Mouse (Mus musculus) CH12.LX (cell line): Measurements from ENCODE around the gene Gse1. TPM values are rescaled to one million over a fixed set of nuclear protein-coding genes. Genes with fewer than 3 reads are reported as not detected.

Source experiments
- DNase-seq: peaks from one replicate; pipeline ENCODE4 v3.0.0-alpha.2; 2013; ENCODE audit errors: extremely low read depth
- H3K27ac ChIP-seq: 2 replicates; pipeline ENCODE4 v1.5.1; 2012; ENCODE audit warnings: low read depth, mild to moderate bottlenecking, control low read depth, moderate library complexity; ENCODE audit not compliant: insufficient read depth
- H3K27me3 ChIP-seq: replicated peaks from 2 replicates; pipeline ENCODE3; 2012; ENCODE audit warnings: inconsistent platforms
- H3K36me3 ChIP-seq, 2 experiments: replicated peaks in 1 of 2; 2 replicates each; pipeline versions ENCODE3 to v1.6.1; 2012; ENCODE audit warnings: inconsistent platforms in 1 of 2, low read length in 1 of 2, mild to moderate bottlenecking in 1 of 2, mixed read lengths in 1 of 2, moderate library complexity in 1 of 2; ENCODE audit not compliant: control insufficient read depth in 1 of 2, insufficient read depth in 1 of 2
- H3K4me1 ChIP-seq, 2 experiments: 2 replicates each; pipeline ENCODE4 v1.6.1; 2012; ENCODE audit warnings: inconsistent platforms in 1 of 2, moderate library complexity in 1 of 2; ENCODE audit not compliant: insufficient read depth in 2 of 2, control insufficient read depth in 1 of 2
- H3K4me2 ChIP-seq: 2 replicates; pipeline ENCODE4 v1.6.1; 2012; ENCODE audit warnings: low read depth, mild to moderate bottlenecking, control low read depth; ENCODE audit not compliant: poor library complexity, insufficient read depth, severe bottlenecking
- H3K4me3 ChIP-seq, 3 experiments: fragments of 150-350 bp in 1 of 3; sonication (generic) in 1 of 3; replicated peaks in 1 of 3; 2 replicates each; pipeline versions ENCODE3 to v1.5.1; 2011 to 2012; ENCODE audit warnings: low read depth in 2 of 3, low read length in 2 of 3, mild to moderate bottlenecking in 2 of 3, moderate library complexity in 2 of 3, control low read depth in 1 of 3, improper control_type of control experiment in 1 of 3, inconsistent platforms in 1 of 3, mixed read lengths in 1 of 3; ENCODE audit not compliant: poor library complexity in 1 of 3
- H3K79me2 ChIP-seq: replicated peaks from 2 replicates; pipeline ENCODE4 v1.6.1; 2012; ENCODE audit warnings: mild to moderate bottlenecking, moderate library complexity; ENCODE audit not compliant: control insufficient read depth, poor library complexity, insufficient read depth, severe bottlenecking; ENCODE audit errors: extremely low read depth
- H3K9ac ChIP-seq: 2 replicates; pipeline ENCODE4 v1.6.1; 2012; ENCODE audit warnings: low read depth, mild to moderate bottlenecking, control low read depth, moderate library complexity; ENCODE audit not compliant: insufficient read depth
- H3K9me3 ChIP-seq: replicated peaks from 2 replicates; pipeline ENCODE3; 2012; ENCODE audit warnings: low read length, inconsistent platforms, mixed read lengths
- BHLHE40 ChIP-seq: IDR thresholded peaks from 2 replicates; pipeline ENCODE4 v1.6.1; 2011; ENCODE audit warnings: mild to moderate bottlenecking, low read depth, low read length, improper control_type of control experiment
- CHD1 ChIP-seq: IDR thresholded peaks from 2 replicates; pipeline ENCODE4 v1.6.1; 2012; ENCODE audit warnings: low read depth, low read length, improper control_type of control experiment, inconsistent platforms
- CHD2 ChIP-seq: IDR thresholded peaks from 2 replicates; pipeline ENCODE4 v1.6.1; 2011; ENCODE audit warnings: low read length, improper control_type of control experiment
- CTCF ChIP-seq, 2 experiments: IDR thresholded peaks in 1 of 2; conservative IDR thresholded peaks in 1 of 2; 2 replicates each; pipeline ENCODE4 v1.5.1; 2011 to 2012; ENCODE audit warnings: low read depth in 2 of 2, low read length in 2 of 2, improper control_type of control experiment in 1 of 2, inconsistent platforms in 1 of 2, mild to moderate bottlenecking in 1 of 2, moderate library complexity in 1 of 2
- E2F4 ChIP-seq: IDR thresholded peaks from 2 replicates; pipeline ENCODE4 v1.6.1; 2011; ENCODE audit warnings: low read depth, low read length, improper control_type of control experiment; ENCODE audit not compliant: insufficient replicate concordance
- ELF1 ChIP-seq: IDR thresholded peaks from 2 replicates; pipeline ENCODE4 v1.6.1; 2014; ENCODE audit warnings: low read depth, mild to moderate bottlenecking, inconsistent platforms, low read length, improper control_type of control experiment
- EP300 ChIP-seq: IDR thresholded peaks from 2 replicates; pipeline ENCODE4 v1.6.1; 2011; ENCODE audit warnings: low read length, improper control_type of control experiment
- ETS1 ChIP-seq: conservative IDR thresholded peaks from 2 replicates; pipeline ENCODE4 v1.6.1; 2012; ENCODE audit warnings: low read depth, mild to moderate bottlenecking, inconsistent platforms, low read length, improper control_type of control experiment, moderate library complexity
- GABPA ChIP-seq: IDR thresholded peaks from 2 replicates; pipeline ENCODE4 v1.6.1; 2012; ENCODE audit warnings: low read depth, low read length, improper control_type of control experiment, inconsistent platforms; ENCODE audit not compliant: insufficient replicate concordance
- HCFC1 ChIP-seq: IDR thresholded peaks from 2 replicates; pipeline ENCODE4 v1.6.1; 2012; ENCODE audit warnings: low read depth, mild to moderate bottlenecking, inconsistent platforms, low read length, improper control_type of control experiment
- IRF4 ChIP-seq: IDR thresholded peaks from 2 replicates; pipeline ENCODE4 v1.6.1; 2014; ENCODE audit warnings: low read depth, mild to moderate bottlenecking, inconsistent platforms, low read length, improper control_type of control experiment
- JUN ChIP-seq: IDR thresholded peaks from 2 replicates; pipeline ENCODE4 v1.6.1; 2011; ENCODE audit warnings: low read depth, mild to moderate bottlenecking, low read length, improper control_type of control experiment, moderate library complexity; ENCODE audit not compliant: insufficient read depth
- JUND ChIP-seq: conservative IDR thresholded peaks from 2 replicates; pipeline ENCODE4 v1.6.1; 2011; ENCODE audit warnings: low read depth, low read length, improper control_type of control experiment
- KAT2A ChIP-seq: IDR thresholded peaks from 2 replicates; pipeline ENCODE4 v1.6.1; 2012; ENCODE audit warnings: low read length, improper control_type of control experiment, inconsistent platforms; ENCODE audit not compliant: insufficient replicate concordance
- MAFK ChIP-seq: IDR thresholded peaks from 2 replicates; pipeline ENCODE4 v1.6.1; 2011; ENCODE audit warnings: low read length, improper control_type of control experiment; ENCODE audit not compliant: insufficient replicate concordance
- MAX ChIP-seq: IDR thresholded peaks from 2 replicates; pipeline ENCODE4 v1.6.1; 2011; ENCODE audit warnings: low read length, improper control_type of control experiment
- MAZ ChIP-seq: IDR thresholded peaks from 2 replicates; pipeline ENCODE4 v1.6.1; 2012; ENCODE audit warnings: low read depth, mild to moderate bottlenecking, inconsistent platforms, low read length, improper control_type of control experiment, moderate library complexity
- MEF2A ChIP-seq: IDR thresholded peaks from 2 replicates; pipeline ENCODE4 v1.6.1; 2014; ENCODE audit warnings: low read depth, mild to moderate bottlenecking, inconsistent platforms, low read length, improper control_type of control experiment, borderline replicate concordance
- MXI1 ChIP-seq: IDR thresholded peaks from 2 replicates; pipeline ENCODE4 v1.6.1; 2011; ENCODE audit warnings: mild to moderate bottlenecking, low read depth, low read length, improper control_type of control experiment
- MYC ChIP-seq: IDR thresholded peaks from 2 replicates; pipeline ENCODE4 v1.6.1; 2011; ENCODE audit warnings: low read depth, mild to moderate bottlenecking, improper control_type of control experiment, low read length
- NELFE ChIP-seq: IDR thresholded peaks from 2 replicates; pipeline ENCODE4 v1.6.1; 2011; ENCODE audit warnings: low read depth, low read length, improper control_type of control experiment
- NRF1 ChIP-seq: IDR thresholded peaks from 2 replicates; pipeline ENCODE4 v1.6.1; 2014; ENCODE audit warnings: low read depth, mild to moderate bottlenecking, inconsistent platforms, low read length, improper control_type of control experiment, moderate library complexity
- PAX5 ChIP-seq: IDR thresholded peaks from 2 replicates; pipeline ENCODE4 v1.6.1; 2012; ENCODE audit warnings: low read length, inconsistent platforms, mixed read lengths
- POLR2A ChIP-seq: IDR thresholded peaks from 2 replicates; pipeline ENCODE4 v1.6.1; 2011; ENCODE audit warnings: low read depth, mild to moderate bottlenecking, improper control_type of control experiment, low read length
- POLR2AphosphoS2 ChIP-seq: IDR thresholded peaks from 2 replicates; pipeline ENCODE4 v1.6.1; 2011; ENCODE audit warnings: low read depth, low read length, improper control_type of control experiment
- RAD21 ChIP-seq: IDR thresholded peaks from 2 replicates; pipeline ENCODE4 v1.6.1; 2011; ENCODE audit warnings: low read depth, mild to moderate bottlenecking, low read length, improper control_type of control experiment, moderate library complexity
- RCOR1 ChIP-seq: conservative IDR thresholded peaks from 2 replicates; pipeline ENCODE4 v1.6.1; 2012; ENCODE audit warnings: low read depth, mild to moderate bottlenecking, inconsistent platforms, low read length, improper control_type of control experiment
- SIN3A ChIP-seq: IDR thresholded peaks from 2 replicates; pipeline ENCODE4 v1.6.1; 2012; ENCODE audit warnings: low read length, improper control_type of control experiment, inconsistent platforms
- SMC3 ChIP-seq: IDR thresholded peaks from 2 replicates; pipeline ENCODE4 v1.6.1; 2011; ENCODE audit warnings: low read depth, low read length, improper control_type of control experiment
- TBP ChIP-seq: conservative IDR thresholded peaks from 2 replicates; pipeline ENCODE4 v1.6.1; 2011; ENCODE audit warnings: low read depth, low read length, improper control_type of control experiment
- TCF12 ChIP-seq: IDR thresholded peaks from 2 replicates; pipeline ENCODE4 v1.6.1; 2014; ENCODE audit warnings: low read depth, mild to moderate bottlenecking, inconsistent platforms, low read length, improper control_type of control experiment
- UBTF ChIP-seq: IDR thresholded peaks from 2 replicates; pipeline ENCODE4 v1.6.1; 2012; ENCODE audit warnings: low read depth, mild to moderate bottlenecking, inconsistent platforms, low read length, improper control_type of control experiment, moderate library complexity
- USF1 ChIP-seq: IDR thresholded peaks from 2 replicates; pipeline ENCODE4 v1.6.1; 2014; ENCODE audit warnings: low read depth, mild to moderate bottlenecking, inconsistent platforms, low read length, improper control_type of control experiment
- USF2 ChIP-seq: conservative IDR thresholded peaks from 2 replicates; pipeline ENCODE4 v1.6.1; 2011; ENCODE audit warnings: low read depth, low read length, improper control_type of control experiment
- ZC3H11A ChIP-seq: IDR thresholded peaks from 2 replicates; pipeline ENCODE4 v1.6.1; 2012; ENCODE audit warnings: low read depth, mild to moderate bottlenecking, inconsistent platforms, low read length, improper control_type of control experiment
- ZKSCAN1 ChIP-seq: IDR thresholded peaks from 2 replicates; pipeline ENCODE4 v1.6.1; 2012; ENCODE audit warnings: low read depth, inconsistent platforms, low read length, improper control_type of control experiment, borderline replicate concordance
- ZMIZ1 ChIP-seq: IDR thresholded peaks from 2 replicates; pipeline ENCODE4 v1.6.1; 2012; ENCODE audit warnings: low read depth, mild to moderate bottlenecking, inconsistent platforms, low read length, improper control_type of control experiment
- ZNF384 ChIP-seq: IDR thresholded peaks from 2 replicates; pipeline ENCODE4 v1.6.1; 2012; ENCODE audit warnings: low read depth, low read length, improper control_type of control experiment, inconsistent platforms
- dilution Hi-C: fragments of 300-500 bp; cut with MboI; formaldehyde crosslinking; loops from 2 replicates; pipeline ENCODE4 v1.14.3; 2020; ENCODE audit warnings: low sequenced_read_pairs; ENCODE audit not compliant: extremely low pct_unique_long_range_greater_than_20kb, extremely low pct_ligation_motif_present
- in situ Hi-C: fragments of 300-500 bp; cut with MboI; formaldehyde crosslinking; loops from 3 replicates; pipeline ENCODE4 v1.14.3; 2019; ENCODE audit warnings: low sequenced_read_pairs, low pct_ligation_motif_present, low pct_unique_long_range_greater_than_20kb, mixed read lengths
- polyA plus RNA-seq: library from polyadenylated mRNA; unstranded; fragments of >175 nt; gene quantifications from 2 replicates; pipeline ENCODE4 v1.2.1, GENCODE M21; 2012; ENCODE audit warnings: low read depth; ENCODE audit not compliant: insufficient read length
- total RNA-seq, 2 experiments: library from RNA; depleted of rRNA; stranded (reverse); fragments of 300-350 nt in 1 of 2; fragments of >200 nt in 1 of 2; gene quantifications; 2 replicates each; pipeline ENCODE4 v1.2.3; 2012 to 2014

Gse1 gene
- total and polyA plus RNA-seq, 3 experiments: 1.3 to 9.8 (median 8.5) TPM

DNA sequence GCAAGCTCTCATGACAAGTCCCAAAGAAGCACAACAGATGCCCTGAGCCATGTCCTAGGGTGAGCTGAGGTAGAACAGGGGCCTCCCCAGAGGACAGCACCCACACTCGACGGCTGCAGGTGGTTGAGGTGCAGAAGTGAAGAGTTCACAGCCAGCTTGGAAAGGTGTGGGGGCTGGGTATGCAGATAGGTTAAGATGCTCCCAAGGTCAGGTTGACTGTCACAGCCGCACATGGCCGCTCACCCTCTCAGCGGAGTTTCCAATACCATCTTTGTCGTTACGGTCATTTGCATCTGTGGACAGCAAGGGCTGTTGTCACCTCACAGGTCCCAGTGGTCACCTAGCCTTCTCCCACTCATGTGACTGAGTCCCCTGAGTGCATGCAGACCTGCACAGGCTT is 162.3 kb downstream of the Gse1 start:
- Histone ChIP-seq H3K9me3 (peaks cover 2% of the 10 kb centered on the region), H3K4me2 (no peak overlapping the region), H3K36me3 (no peaks in the 10 kb centered on the region), H3K79me2 (no peaks in the 10 kb centered on the region), H3K4me3 (no peak overlapping the region), H3K9ac (no peak overlapping the region), H3K4me1 (peaks cover 14 to 53% of the 10 kb centered on the region in 2 experiments), H3K27me3 (no peaks in the 10 kb centered on the region), H3K27ac (peak overlapping the region; percentile 54; the same call in 1 of the 2 replicates)
- in situ Hi-C loops: no loop called here
- TF ChIP-seq ZMIZ1 (no peak), POLR2AphosphoS2 (no peak), RCOR1 (no peak), HCFC1 (no peak), CTCF (conservative IDR thresholded peaks at IDR 0.05 in 1 of 2, IDR thresholded peaks at IDR 0.05 in 1 of 2; ENCODE audit: low read depth in 2 of 2, low read length in 2 of 2) (no peak), MYC (peak; percentile 88), MEF2A (peak; percentile 74; the same call in 1 of the 2 replicates), TBP (0 out of 2 replicates have a peak, but pooled peaks have one; percentile 33), POLR2A (0 out of 2 replicates have a peak, but pooled peaks have one; percentile 25), CHD1 (no peak), E2F4 (no peak), IRF4 (peak; percentile 75), EP300 (peak; percentile 87), MAFK (no peak), CHD2 (peak; percentile 83), ZKSCAN1 (no peak), UBTF (no peak), GABPA (no peak), JUN (no peak), TCF12 (peak; percentile 98), SMC3 (peak; percentile 1; the same call in 1 of the 2 replicates), ZNF384 (peak; percentile 23; the same call in 1 of the 2 replicates), SIN3A (peak; percentile 60; the same call in 1 of the 2 replicates), USF1 (no peak), ZC3H11A (no peak), MXI1 (peak; percentile 87), MAX (peak; percentile 94), NELFE (0 out of 2 replicates have a peak, but pooled peaks have one; percentile 20), ETS1 (peak; percentile 92), BHLHE40 (peak; percentile 91), NRF1 (peak; percentile 43), RAD21 (peak; percentile 2; the same call in 1 of the 2 replicates), KAT2A (no peak), PAX5 (no peak), ELF1 (0 out of 2 replicates have a peak, but pooled peaks have one; percentile 32), JUND (no peak), USF2 (no peak), MAZ (no peak)
- dilution Hi-C loops: no loop called here
- peak; percentile 80 for DNase-seq
